Mouse (Mus musculus): ENCODE measurements at regions not wholly inside any gene's neighbourhood (a gene's known extent, or its start where the extent isn't known, plus 50 kb on each side); places are given as distances from the start of the nearest gene placed in this dataset.

- Histone ChIP-seq H3K36me3 (no peaks in the 10 kb centered on the region), H3K27ac (replicated peaks) (no peak overlapping the region), H3K9ac (replicated peaks) (no peak overlapping the region), H3K9me3 (no peaks in the 10 kb centered on the region), H3K4me2 (replicated peaks) (no peak overlapping the region), H3K4me3 (no peak overlapping the region), H3K27me3 (peaks cover 8% of the 10 kb centered on the region), H3K4me1 (0 out of 2 replicates have a peak, but pooled peaks cover 4% of the 10 kb centered on the region)
- no peak for ATAC-seq (ENCODE audit: low FRiP score, low read depth)
- 59% methylated on average over 24 of the region's 24 CpGs for WGBS
Observed at GRCm38 (mm10) chr13:57281941-57282710, 386.3 kb upstream of the Trpc7 start.

- WGBS, result 28% methylated on average over 3 of the region's 3 CpGs
- no peak overlapping the region for H3K4me2 ChIP-seq (replicated peaks)
- no peak overlapping the region for H3K4me3 ChIP-seq
- H3K27ac ChIP-seq (replicated peaks), result no peak overlapping the region
- H3K9ac ChIP-seq (replicated peaks), result no peak overlapping the region
- 0 out of 2 replicates have a peak, but pooled peaks cover 4% of the 10 kb centered on the region for H3K4me1 ChIP-seq
- no peaks in the 10 kb centered on the region for H3K36me3 ChIP-seq
- no peak for ATAC-seq (ENCODE audit: low FRiP score, low read depth)
- no peaks in the 10 kb centered on the region for H3K9me3 ChIP-seq
- H3K27me3 ChIP-seq, result peaks cover 8% of the 10 kb centered on the region
Observed at GRCm38 (mm10) chr13:57281504-57281903, 385.7 kb upstream of the Trpc7 start.

DNA sequence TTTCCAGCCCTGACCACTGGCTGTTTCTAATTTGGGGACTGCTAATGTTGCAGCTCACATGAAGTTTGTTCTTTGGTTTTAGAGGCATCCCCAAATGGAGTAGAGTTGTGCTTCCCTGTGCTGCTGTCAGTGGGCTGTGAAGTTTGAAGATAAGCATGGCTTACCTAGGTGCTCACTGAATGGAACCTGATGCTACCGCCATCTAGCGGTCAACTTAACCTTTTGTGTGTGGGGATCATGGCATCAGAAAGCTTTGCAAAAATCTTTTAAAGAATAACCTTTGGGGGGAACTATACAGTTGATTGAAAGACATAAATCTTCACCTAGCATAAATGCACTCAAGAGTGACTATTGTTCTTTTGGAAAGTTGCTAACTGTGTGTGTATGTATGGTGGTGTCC is 382.8 kb upstream of the Trpc7 start:
- Histone ChIP-seq H3K4me2 (replicated peaks) (no peak overlapping the region), H3K9ac (replicated peaks) (no peak overlapping the region), H3K4me1 (0 out of 2 replicates have a peak, but pooled peaks cover 4% of the 10 kb centered on the region), H3K9me3 (no peaks in the 10 kb centered on the region), H3K36me3 (no peaks in the 10 kb centered on the region), H3K27me3 (peaks cover 8% of the 10 kb centered on the region), H3K27ac (replicated peaks) (no peak overlapping the region), H3K4me3 (no peak overlapping the region)
- no peak for ATAC-seq (ENCODE audit: low FRiP score, low read depth)
- 1% methylated on average over 2 of the region's 2 CpGs for WGBS

DNA sequence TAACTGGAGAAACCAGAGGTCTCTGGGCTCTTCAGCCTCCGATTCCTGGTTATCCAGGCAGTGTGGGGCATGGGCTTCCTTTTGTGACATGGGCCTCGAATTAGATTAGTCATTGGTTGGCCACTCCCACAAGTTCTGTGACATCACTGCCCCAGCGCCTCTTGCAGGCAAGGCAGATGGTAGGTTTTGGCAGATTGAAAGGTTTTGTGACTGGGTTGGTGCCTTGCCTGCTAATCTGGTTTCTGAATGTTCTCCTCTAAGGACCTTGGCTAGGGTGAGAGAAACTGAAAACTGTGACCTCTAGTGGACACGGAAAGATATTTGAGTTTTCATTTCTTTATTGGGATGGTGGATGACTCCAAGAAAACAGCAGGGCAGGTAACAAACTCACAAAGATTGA is 381.3 kb upstream of the Trpc7 start:
- Histone ChIP-seq H3K36me3 (no peaks in the 10 kb centered on the region), H3K27me3 (peaks cover under 1% of the 10 kb centered on the region; the same call in 1 of the 2 replicates), H3K9me3 (no peaks in the 10 kb centered on the region), H3K9ac (replicated peaks) (no peak overlapping the region), H3K4me2 (replicated peaks) (no peak overlapping the region), H3K4me3 (no peak overlapping the region), H3K27ac (replicated peaks) (no peak overlapping the region), H3K4me1 (0 out of 2 replicates have a peak, but pooled peaks cover under 1% of the 10 kb centered on the region)
- 45% methylated on average over 4 of the region's 4 CpGs for WGBS
- no peak for ATAC-seq (ENCODE audit: low FRiP score, low read depth)

DNA sequence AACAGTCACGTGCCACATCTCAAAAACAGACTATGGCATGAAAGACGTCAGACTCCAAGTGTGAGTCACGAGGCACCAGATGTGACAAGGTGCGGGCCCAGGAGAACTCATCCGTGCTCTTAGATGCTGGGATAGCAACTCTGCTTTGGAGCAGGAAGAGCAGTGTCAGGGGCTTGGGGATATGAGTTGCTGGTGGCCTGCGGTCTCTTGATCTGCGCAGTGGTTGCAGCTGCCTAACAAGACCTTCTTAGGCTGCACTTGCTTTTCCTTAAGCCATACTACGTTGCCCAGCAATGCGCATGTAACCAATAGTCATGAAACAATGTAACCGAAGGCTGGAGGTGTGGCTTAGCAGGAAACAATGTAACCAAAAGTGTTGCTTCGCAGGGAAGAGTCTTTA is 380.1 kb upstream of the Trpc7 start:
- Histone ChIP-seq H3K4me1 (no peaks in the 10 kb centered on the region), H3K27me3 (no peaks in the 10 kb centered on the region; the same call in 1 of the 2 replicates), H3K4me2 (replicated peaks) (no peak overlapping the region), H3K27ac (replicated peaks) (no peak overlapping the region), H3K36me3 (no peaks in the 10 kb centered on the region), H3K9ac (replicated peaks) (no peak overlapping the region), H3K4me3 (no peak overlapping the region), H3K9me3 (no peaks in the 10 kb centered on the region)
- 88% methylated on average over 11 of the region's 11 CpGs for WGBS
- ATAC-seq (ENCODE audit: low FRiP score, low read depth), result no peak

DNA sequence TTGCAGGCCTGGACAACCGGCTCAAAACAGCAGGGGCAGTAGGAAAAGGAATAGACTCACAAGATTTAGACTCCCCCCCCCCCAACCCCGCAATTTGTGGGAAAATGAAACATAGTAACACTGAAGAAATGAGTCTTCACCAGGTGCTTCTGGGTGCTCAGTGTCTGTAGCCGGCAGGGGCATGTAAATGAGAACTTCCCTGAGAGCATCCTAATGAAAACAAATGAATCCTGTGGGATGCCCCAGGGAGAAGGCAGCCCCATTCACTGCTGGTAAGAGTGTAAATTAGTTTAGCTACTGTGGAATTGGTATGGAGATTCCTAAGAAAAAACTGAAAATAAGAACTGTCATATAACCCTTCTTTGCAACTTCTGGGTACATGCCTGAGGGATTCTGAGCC is 377.8 kb upstream of the Trpc7 start:
- Histone ChIP-seq H3K9ac (replicated peaks) (no peak overlapping the region), H3K36me3 (no peaks in the 10 kb centered on the region), H3K4me1 (no peaks in the 10 kb centered on the region), H3K4me3 (no peak overlapping the region), H3K27ac (replicated peaks) (no peak overlapping the region), H3K9me3 (no peaks in the 10 kb centered on the region), H3K4me2 (replicated peaks) (no peak overlapping the region), H3K27me3 (no peaks in the 10 kb centered on the region)
- no peak for ATAC-seq (ENCODE audit: low FRiP score, low read depth)
- 29% methylated on average over 3 of the region's 3 CpGs for whole genome bisulfite sequencing

DNA sequence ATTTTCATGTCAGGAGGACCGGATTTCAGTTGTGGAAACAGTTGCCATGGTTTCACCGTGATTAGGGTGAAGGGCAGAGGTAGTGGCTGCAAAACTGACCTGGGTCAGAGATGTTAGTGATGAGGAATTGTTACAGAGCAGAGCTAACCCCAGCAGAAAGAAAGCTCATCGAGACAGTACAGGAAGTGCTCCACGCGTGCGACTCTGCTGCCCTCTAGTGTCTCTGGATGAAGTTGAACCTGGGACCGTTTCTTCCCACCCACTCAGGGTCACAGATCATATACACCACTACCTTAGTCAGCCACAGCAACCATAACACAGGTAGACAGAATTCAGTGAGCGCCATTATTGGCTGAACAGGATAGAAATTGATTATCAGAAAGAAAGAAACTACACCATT is 373.8 kb upstream of the Trpc7 start:
- Histone ChIP-seq H3K4me2 (replicated peaks) (no peak overlapping the region), H3K4me1 (no peaks in the 10 kb centered on the region), H3K4me3 (no peak overlapping the region), H3K27me3 (no peaks in the 10 kb centered on the region), H3K9ac (replicated peaks) (no peak overlapping the region), H3K36me3 (no peaks in the 10 kb centered on the region), H3K27ac (replicated peaks) (no peak overlapping the region), H3K9me3 (no peaks in the 10 kb centered on the region)
- ATAC-seq (ENCODE audit: low FRiP score, low read depth), result peak; percentile 58; the same call in 1 of the 2 replicates
- 12% methylated on average over 8 of the region's 8 CpGs for WGBS

DNA sequence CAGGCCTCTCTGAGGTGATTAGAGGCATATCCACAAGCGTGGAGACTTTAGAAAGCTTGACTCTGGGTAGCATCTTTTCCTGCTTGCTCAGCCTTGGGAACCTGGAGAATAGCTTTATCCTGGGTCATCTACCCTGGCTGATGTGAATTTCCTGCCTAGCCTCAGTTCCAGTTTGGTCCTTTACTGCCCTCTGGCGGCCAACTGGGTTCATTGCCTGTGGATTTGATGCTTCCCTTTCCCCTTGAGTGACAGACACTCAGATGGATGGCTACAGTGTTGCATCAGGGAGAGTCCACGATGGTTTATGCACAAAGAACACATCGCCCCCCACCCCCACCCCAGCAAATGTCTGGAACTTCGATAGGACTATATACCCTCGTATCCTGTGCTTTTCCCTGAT is 364.1 kb upstream of the Trpc7 start:
- Histone ChIP-seq H3K4me3 (no peak overlapping the region), H3K4me1 (no peaks in the 10 kb centered on the region), H3K4me2 (replicated peaks) (no peak overlapping the region), H3K27ac (replicated peaks) (no peak overlapping the region), H3K27me3 (no peaks in the 10 kb centered on the region), H3K9ac (replicated peaks) (no peak overlapping the region), H3K9me3 (no peaks in the 10 kb centered on the region), H3K36me3 (no peaks in the 10 kb centered on the region)
- no peak for ATAC-seq (ENCODE audit: low FRiP score, low read depth)
- WGBS, result 5% methylated on average over 6 of the region's 6 CpGs

DNA sequence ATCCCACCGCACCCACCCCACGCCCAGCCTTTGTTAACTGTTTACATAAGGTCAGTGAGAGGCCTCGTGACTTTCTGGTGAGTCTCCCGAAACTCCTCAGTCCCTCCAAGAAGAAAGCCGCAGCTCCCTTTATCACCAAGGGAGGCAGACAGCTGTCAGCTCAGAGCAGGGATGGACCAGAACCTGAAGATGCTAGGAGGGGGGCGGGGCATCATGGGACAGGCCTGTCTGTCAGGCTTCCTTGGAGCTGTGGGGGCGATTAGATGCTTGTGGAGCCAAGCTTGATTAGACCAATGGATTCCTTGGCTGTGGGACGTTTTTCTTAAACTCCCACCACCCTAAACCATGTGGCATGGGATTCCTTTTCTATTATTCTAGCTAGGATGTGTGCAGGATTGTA is 363.7 kb upstream of the Trpc7 start:
- Histone ChIP-seq H3K9me3 (no peaks in the 10 kb centered on the region), H3K9ac (replicated peaks) (no peak overlapping the region), H3K27me3 (no peaks in the 10 kb centered on the region), H3K4me1 (no peaks in the 10 kb centered on the region), H3K4me3 (no peak overlapping the region), H3K36me3 (no peaks in the 10 kb centered on the region), H3K27ac (replicated peaks) (no peak overlapping the region), H3K4me2 (replicated peaks) (no peak overlapping the region)
- 74% methylated on average over 8 of the region's 8 CpGs for WGBS
- no peak for ATAC-seq (ENCODE audit: low FRiP score, low read depth)

- Histone ChIP-seq H3K9me3 (no peaks in the 10 kb centered on the region), H3K36me3 (no peaks in the 10 kb centered on the region), H3K4me1 (no peaks in the 10 kb centered on the region), H3K27ac (replicated peaks) (no peak overlapping the region), H3K4me3 (no peak overlapping the region), H3K27me3 (no peaks in the 10 kb centered on the region), H3K9ac (replicated peaks) (no peak overlapping the region), H3K4me2 (replicated peaks) (no peak overlapping the region)
- 96% methylated on average over 11 of the region's 11 CpGs for WGBS
- no peak for ATAC-seq (ENCODE audit: low FRiP score, low read depth)
Observed at GRCm38 (mm10) chr13:57255920-57256319, 360.1 kb upstream of the Trpc7 start.

DNA sequence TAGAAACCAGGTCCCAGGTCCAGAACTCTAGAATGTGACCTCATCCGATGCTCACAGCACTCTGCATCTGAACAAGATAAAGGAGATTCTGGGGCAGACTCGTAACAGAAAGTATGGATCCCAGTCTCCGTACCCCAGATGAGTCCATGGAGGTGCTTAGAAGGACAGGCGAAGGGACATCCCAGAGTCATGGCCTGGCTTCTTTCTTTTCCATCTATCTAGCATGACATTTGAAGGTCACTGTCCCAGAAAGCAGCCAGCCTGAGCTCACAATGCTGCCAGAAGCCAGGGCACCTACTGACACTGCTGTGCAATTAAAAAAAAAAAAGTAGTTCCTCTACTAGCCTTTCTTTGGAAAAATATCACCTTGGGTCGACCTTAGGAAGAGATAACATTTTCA is 354.1 kb upstream of the Trpc7 start:
- no peak overlapping the region for H3K27ac ChIP-seq (replicated peaks)
- H3K9me3 ChIP-seq, result no peaks in the 10 kb centered on the region
- H3K9ac ChIP-seq (replicated peaks), result no peak overlapping the region
- no peaks in the 10 kb centered on the region for H3K27me3 ChIP-seq
- no peaks in the 10 kb centered on the region for H3K36me3 ChIP-seq
- no peak overlapping the region for H3K4me2 ChIP-seq (replicated peaks)
- 85% methylated on average over 5 of the region's 5 CpGs for WGBS
- no peaks in the 10 kb centered on the region for H3K4me1 ChIP-seq
- ATAC-seq (ENCODE audit: low FRiP score, low read depth), result no peak
- H3K4me3 ChIP-seq, result no peak overlapping the region

GRCm38 (mm10) chr13:57249401-57249800 is 353.6 kb upstream of the Trpc7 start:
- Histone ChIP-seq H3K36me3 (no peaks in the 10 kb centered on the region), H3K4me2 (replicated peaks) (no peak overlapping the region), H3K4me3 (no peak overlapping the region), H3K27me3 (no peaks in the 10 kb centered on the region), H3K9ac (replicated peaks) (no peak overlapping the region), H3K27ac (replicated peaks) (no peak overlapping the region), H3K9me3 (no peaks in the 10 kb centered on the region), H3K4me1 (no peaks in the 10 kb centered on the region)
- no peak for ATAC-seq (ENCODE audit: low FRiP score, low read depth)
- 89% methylated on average over 4 of the region's 4 CpGs for WGBS
